Mouse (Mus musculus) heart, embryonic 10.5 days (tissue): ENCODE results near the gene Rabep1. TPM values are rescaled to one million over a fixed set of nuclear protein-coding genes. Genes with fewer than 3 reads are reported as not detected.
A peak's percentile ranks its signal among the peaks of the same experiment; 100 is the strongest.

Experiments used
- DNase-seq: peaks from one replicate; pipeline ENCODE4 v3.0.0-alpha.2; 2017; ENCODE audit warnings: low spot score
- H3K27ac ChIP-seq: fragments of 300-500 bp; sonication (generic); 2 replicates; pipeline ENCODE4 v1.5.1; 2016; ENCODE audit warnings: mild to moderate bottlenecking
- H3K27me3 ChIP-seq: fragments of 300-500 bp; sonication (generic); 2 replicates; pipeline ENCODE4 v1.6.1; 2016; ENCODE audit warnings: mild to moderate bottlenecking; ENCODE audit not compliant: poor library complexity, insufficient read depth, severe bottlenecking
- H3K36me3 ChIP-seq: fragments of 300-500 bp; sonication (generic); 2 replicates; pipeline ENCODE4 v1.6.1; 2016; ENCODE audit warnings: mild to moderate bottlenecking, moderate library complexity
- H3K4me1 ChIP-seq: fragments of 300-500 bp; sonication (generic); 2 replicates; pipeline ENCODE4 v1.6.1; 2016; ENCODE audit warnings: mild to moderate bottlenecking
- H3K4me3 ChIP-seq: fragments of 300-500 bp; sonication (generic); 2 replicates; pipeline ENCODE4 v1.5.1; 2016; ENCODE audit warnings: mild to moderate bottlenecking, moderate library complexity
- H3K9me3 ChIP-seq: fragments of 300-500 bp; sonication (generic); 2 replicates; pipeline ENCODE4 v1.6.1; 2016; ENCODE audit warnings: mild to moderate bottlenecking, moderate library complexity
- WGBS: fragments of 180-500 bp; shearing (Covaris S2); methylation state at CpG from one replicate; pipeline ENCODE4 v1.1.7; 2016; 5-methylcytosine and 5-hydroxymethylcytosine counted together
- polyA plus RNA-seq: library from polyadenylated mRNA; unstranded; fragments of >200 nt; fragmentation: Nextera tagmentation; extraction: Ambion mirVana; gene quantifications from 2 replicates; pipeline ENCODE4 v1.2.1, GENCODE M21; 2016

Gene Rabep1
- polyA plus RNA-seq, 1 experiment from 2014 or later, result 29.4 TPM

GRCm38 (mm10) chr11:70812365-70812764 lies 32.2 kb upstream of the Rabep1 start, which contains the start of gene Scimp:
Scimp (minus strand) TSS chr11:70812586.
- Histone ChIP-seq H3K27ac (no peak within 1 kb of the TSS), H3K27me3 (no peaks in the 10 kb centered on the region), H3K4me1 (no peaks in the 10 kb centered on the region), H3K9me3 (no peaks in the 10 kb centered on the region), H3K4me3 (no peak within 1 kb of the TSS), H3K36me3 (no peaks in the 10 kb centered on the region)
- no peak for DNase-seq
- 67% methylated on average over 7 of the region's 7 CpGs for WGBS

- Histone ChIP-seq H3K4me3 (no peak overlapping the region), H3K27me3 (no peaks in the 10 kb centered on the region), H3K9me3 (no peaks in the 10 kb centered on the region), H3K27ac (no peak overlapping the region), H3K36me3 (no peaks in the 10 kb centered on the region), H3K4me1 (no peaks in the 10 kb centered on the region)
- no peak for DNase-seq
- WGBS, result 79% methylated on average over 8 of the region's 8 CpGs
Measured at GRCm38 (mm10) chr11:70815071-70815470, 29.5 kb upstream of the Rabep1 start.

- Histone ChIP-seq H3K36me3 (no peaks in the 10 kb centered on the region), H3K4me3 (no peak overlapping the region), H3K27ac (no peak overlapping the region), H3K4me1 (no peaks in the 10 kb centered on the region), H3K9me3 (no peaks in the 10 kb centered on the region), H3K27me3 (no peaks in the 10 kb centered on the region)
- DNase-seq, result peak; percentile 81
- 26% methylated on average over 6 of the region's 6 CpGs for WGBS
Measured at GRCm38 (mm10) chr11:70815498-70816078, 29.0 kb upstream of the Rabep1 start.

GRCm38 (mm10) chr11:70816770-70817169 lies 27.8 kb upstream of the Rabep1 start:
- DNase-seq, result no peak
- H3K9me3 ChIP-seq, result no peaks in the 10 kb centered on the region
- 0 out of 2 replicates have a peak, but pooled peaks cover 1% of the 10 kb centered on the region for H3K4me1 ChIP-seq
- no peaks in the 10 kb centered on the region for H3K36me3 ChIP-seq
- no peak overlapping the region for H3K4me3 ChIP-seq
- no peaks in the 10 kb centered on the region for H3K27me3 ChIP-seq
- H3K27ac ChIP-seq, result no peak overlapping the region
- 64% methylated on average over 4 of the region's 4 CpGs for WGBS

- Histone ChIP-seq H3K36me3 (no peaks in the 10 kb centered on the region), H3K9me3 (no peaks in the 10 kb centered on the region), H3K4me3 (no peak overlapping the region), H3K27me3 (no peaks in the 10 kb centered on the region), H3K4me1 (peaks cover 11% of the 10 kb centered on the region), H3K27ac (no peak overlapping the region)
- DNase-seq, result no peak
- WGBS, result 76% methylated on average over 8 of the region's 8 CpGs
Measured at GRCm38 (mm10) chr11:70820120-70820519, 24.5 kb upstream of the Rabep1 start.

- H3K36me3 ChIP-seq, result no peaks in the 10 kb centered on the region
- H3K9me3 ChIP-seq, result no peaks in the 10 kb centered on the region
- peak overlapping the region; percentile 67 for H3K27ac ChIP-seq
- peaks cover 11% of the 10 kb centered on the region for H3K4me1 ChIP-seq
- 0 out of 2 replicates have a peak overlapping the region, but pooled peaks have one; percentile 0 for H3K4me3 ChIP-seq
- WGBS, result 48% methylated on average over 17 of the region's 17 CpGs
- no peak for DNase-seq
- H3K27me3 ChIP-seq, result no peaks in the 10 kb centered on the region
Measured at GRCm38 (mm10) chr11:70821728-70822591, 22.6 kb upstream of the Rabep1 start.

GRCm38 (mm10) chr11:70826207-70826606 lies 18.4 kb upstream of the Rabep1 start:
- 72% methylated on average over 2 of the region's 2 CpGs for WGBS
- H3K27me3 ChIP-seq, result no peaks in the 10 kb centered on the region

GRCm38 (mm10) chr11:70828975-70829615 lies 15.5 kb upstream of the Rabep1 start:
- H3K9me3 ChIP-seq, result 0 out of 2 replicates have a peak, but pooled peaks cover 3% of the 10 kb centered on the region
- no peaks in the 10 kb centered on the region for H3K27me3 ChIP-seq
- no peak for DNase-seq
- 81% methylated on average over 11 of the region's 11 CpGs for WGBS
- H3K36me3 ChIP-seq, result no peaks in the 10 kb centered on the region
- no peak overlapping the region for H3K27ac ChIP-seq
- H3K4me3 ChIP-seq, result no peak overlapping the region
- H3K4me1 ChIP-seq, result no peaks in the 10 kb centered on the region

More at GRCm38 (mm10) chr11:70826207-70826606, 18.4 kb upstream of the Rabep1 start:
- Histone ChIP-seq H3K9me3 (no peaks in the 10 kb centered on the region), H3K36me3 (no peaks in the 10 kb centered on the region), H3K4me1 (peaks cover 11% of the 10 kb centered on the region), H3K27ac (no peak overlapping the region), H3K4me3 (no peak overlapping the region)
- DNase-seq, result no peak

GRCm38 (mm10) chr11:70831201-70831600 lies 13.4 kb upstream of the Rabep1 start:
- H3K36me3 ChIP-seq, result no peaks in the 10 kb centered on the region
- DNase-seq, result no peak
- H3K4me1 ChIP-seq, result no peaks in the 10 kb centered on the region
- H3K4me3 ChIP-seq, result no peak overlapping the region
- H3K9me3 ChIP-seq, result 0 out of 2 replicates have a peak, but pooled peaks cover 3% of the 10 kb centered on the region
- 60% methylated on average over 3 of the region's 3 CpGs for WGBS
- H3K27me3 ChIP-seq, result no peaks in the 10 kb centered on the region
- H3K27ac ChIP-seq, result no peak overlapping the region

GRCm38 (mm10) chr11:70833408-70833807 lies 11.2 kb upstream of the Rabep1 start:
- H3K36me3 ChIP-seq, result no peaks in the 10 kb centered on the region
- no peaks in the 10 kb centered on the region for H3K4me1 ChIP-seq
- no peak overlapping the region for H3K4me3 ChIP-seq
- no peaks in the 10 kb centered on the region for H3K27me3 ChIP-seq
- no peak for DNase-seq
- H3K27ac ChIP-seq, result no peak overlapping the region
- 0 out of 2 replicates have a peak, but pooled peaks cover 3% of the 10 kb centered on the region for H3K9me3 ChIP-seq

- Histone ChIP-seq H3K27ac (no peak overlapping the region), H3K9me3 (0 out of 2 replicates have a peak, but pooled peaks cover 3% of the 10 kb centered on the region), H3K4me1 (no peaks in the 10 kb centered on the region), H3K27me3 (no peaks in the 10 kb centered on the region), H3K4me3 (no peak overlapping the region), H3K36me3 (no peaks in the 10 kb centered on the region)
- 73% methylated on average over 3 of the region's 3 CpGs for WGBS
- no peak for DNase-seq
Measured at GRCm38 (mm10) chr11:70833831-70834230, 10.7 kb upstream of the Rabep1 start.

GRCm38 (mm10) chr11:70835381-70835831 lies 9.2 kb upstream of the Rabep1 start:
- no peak for DNase-seq
- no peaks in the 10 kb centered on the region for H3K27me3 ChIP-seq
- H3K9me3 ChIP-seq, result 0 out of 2 replicates have a peak, but pooled peaks cover 3% of the 10 kb centered on the region
- no peaks in the 10 kb centered on the region for H3K36me3 ChIP-seq
- 57% methylated on average over 6 of the region's 6 CpGs for WGBS
- no peak overlapping the region for H3K27ac ChIP-seq
- no peaks in the 10 kb centered on the region for H3K4me1 ChIP-seq
- H3K4me3 ChIP-seq, result no peak overlapping the region

GRCm38 (mm10) chr11:70837031-70837430 lies 7.5 kb upstream of the Rabep1 start:
- Histone ChIP-seq H3K4me1 (no peaks in the 10 kb centered on the region), H3K4me3 (no peak overlapping the region), H3K9me3 (0 out of 2 replicates have a peak, but pooled peaks cover 3% of the 10 kb centered on the region), H3K27ac (no peak overlapping the region), H3K27me3 (no peaks in the 10 kb centered on the region), H3K36me3 (no peaks in the 10 kb centered on the region)
- DNase-seq, result no peak
- WGBS, result 92% methylated on average over 3 of the region's 3 CpGs
